Mouse (Mus musculus) thymus, adult 18-20 months (tissue): Measurements from ENCODE around the gene Plekhd1.

Source experiments
- DNase-seq, 2 experiments: peaks; one replicate each; pipeline ENCODE4 v3.0.0; 2022; ENCODE audit warnings: mixed read lengths in 2 of 2

The Plekhd1 gene

DNA sequence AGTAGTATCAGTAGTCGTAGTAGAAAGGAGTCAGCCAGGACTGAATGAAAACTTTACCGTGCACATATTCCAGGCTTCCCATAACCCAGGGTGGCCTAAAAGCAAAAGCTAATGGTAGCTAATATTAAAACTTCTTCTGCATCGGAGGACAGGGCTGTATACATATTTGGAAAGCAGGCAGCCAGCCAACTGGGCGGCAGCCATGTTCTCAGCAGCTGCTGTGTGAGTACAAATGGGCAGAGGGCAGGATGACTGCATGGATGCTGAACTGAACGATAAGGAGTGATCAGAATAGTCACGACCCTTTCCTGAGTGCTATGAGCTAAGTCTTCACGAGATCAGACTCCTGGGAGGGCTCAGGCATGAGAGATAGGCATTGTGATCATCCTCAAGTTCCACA, 8.9 kb downstream of the Plekhd1 start:
- no peak for DNase-seq

DNA sequence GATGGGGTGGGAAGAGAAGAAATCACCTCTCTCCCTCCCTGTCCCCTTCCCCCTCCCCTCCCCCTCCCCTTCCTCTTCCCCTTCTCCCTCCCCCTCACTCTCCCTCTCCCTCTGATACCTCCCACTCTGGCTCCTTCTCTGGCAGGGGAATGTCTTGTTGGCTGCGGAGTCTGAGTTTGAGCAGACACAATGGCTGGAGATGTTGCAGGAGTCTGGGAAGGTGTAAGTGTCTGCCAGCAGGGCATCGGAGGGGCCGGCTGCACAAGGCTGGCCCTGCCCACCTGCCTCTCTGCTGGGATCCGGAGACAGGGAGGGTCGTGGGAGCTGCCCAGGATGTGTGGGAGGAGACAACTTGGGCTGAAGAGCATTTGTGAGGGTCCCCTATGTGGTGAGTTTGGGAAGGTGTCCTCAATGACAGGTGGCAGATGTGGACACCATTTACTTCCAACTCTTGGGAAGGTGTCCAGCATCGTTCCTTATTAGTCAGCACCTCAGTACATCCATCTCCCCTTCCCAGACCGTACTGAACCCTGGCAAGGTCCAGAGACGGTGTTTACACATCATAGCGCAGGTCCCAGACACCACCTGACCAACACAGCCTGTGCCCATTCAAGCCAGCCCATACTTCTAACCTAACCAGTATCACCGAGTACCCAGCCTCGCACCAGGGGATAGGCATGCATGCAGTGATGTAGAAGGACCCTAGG, 14.0 kb downstream of the Plekhd1 start:
- DNase-seq, result no peak

DNA sequence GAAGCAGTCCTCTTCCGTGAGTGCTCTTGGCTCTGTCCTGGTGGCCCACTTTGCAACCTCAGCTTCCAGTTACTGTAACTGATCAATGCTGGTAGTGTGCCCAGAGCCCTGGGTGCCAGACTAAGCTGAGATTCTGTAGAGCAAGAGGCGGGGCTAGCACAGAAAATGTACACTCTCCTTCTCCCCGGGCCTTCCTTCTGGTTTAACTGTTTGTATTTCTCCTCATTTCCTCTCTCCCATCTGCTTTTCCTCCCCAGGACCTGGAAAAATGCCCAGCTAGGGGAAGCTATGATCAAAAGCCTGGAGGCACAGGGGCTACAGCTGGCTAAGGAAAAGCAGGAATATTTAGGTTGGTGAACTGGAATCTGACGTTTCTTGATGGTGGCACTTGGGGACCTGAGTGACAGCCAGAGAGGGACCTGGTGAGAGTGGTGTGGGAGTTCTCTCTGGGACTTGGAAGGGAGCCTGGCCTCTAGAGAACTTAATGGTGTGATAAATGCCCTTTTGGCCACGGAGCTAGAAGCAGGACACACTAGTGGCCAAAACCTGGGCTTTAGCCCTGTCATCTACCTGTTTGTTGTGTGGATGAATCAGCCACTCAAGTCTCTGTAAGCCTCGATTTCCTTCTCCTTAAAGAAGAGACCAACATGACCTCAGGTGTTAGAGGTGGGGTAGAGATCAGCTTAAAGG, 14.7 kb downstream of the Plekhd1 start:
- DNase-seq, result no peak

DNA sequence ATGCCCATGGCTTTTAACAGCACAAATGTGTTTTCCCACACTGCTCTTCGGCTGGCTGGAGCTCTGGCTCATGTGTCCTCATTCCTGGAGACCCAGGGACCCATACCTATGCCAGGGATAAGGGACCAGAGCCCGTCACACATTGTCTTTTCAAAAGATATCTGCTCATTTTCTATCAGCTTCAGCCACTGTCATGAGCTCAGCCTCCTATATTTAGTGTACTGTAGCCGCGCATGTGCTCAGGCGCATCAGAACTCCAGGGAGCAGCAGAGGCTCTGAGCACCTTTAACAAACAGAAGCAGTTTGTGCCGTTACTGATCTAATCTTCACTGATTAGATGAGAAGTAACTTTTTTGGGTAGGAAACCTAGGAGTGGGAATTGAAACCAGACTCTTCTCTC, 23.5 kb downstream of the Plekhd1 start:
- DNase-seq, result no peak

DNA sequence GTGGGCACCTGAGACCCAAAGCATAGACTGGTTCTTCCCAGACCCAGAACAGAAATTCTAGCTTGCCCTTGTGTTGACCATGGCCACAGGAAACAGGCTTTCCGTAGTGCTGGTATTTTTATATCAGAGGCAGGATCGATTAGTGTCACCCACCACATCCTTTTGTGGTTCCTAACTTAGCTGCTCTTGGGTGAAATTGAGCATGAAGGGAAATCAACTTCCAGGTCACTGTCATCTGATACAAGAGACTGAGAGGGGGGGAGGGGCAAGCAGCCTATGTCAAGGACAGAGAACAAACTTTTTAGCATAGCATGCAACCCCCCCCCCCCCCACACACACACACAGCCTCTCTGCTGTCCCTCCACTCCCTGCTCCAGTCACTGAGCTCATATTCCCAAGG, 26.8 kb downstream of the Plekhd1 start:
- DNase-seq, result no peak

DNA sequence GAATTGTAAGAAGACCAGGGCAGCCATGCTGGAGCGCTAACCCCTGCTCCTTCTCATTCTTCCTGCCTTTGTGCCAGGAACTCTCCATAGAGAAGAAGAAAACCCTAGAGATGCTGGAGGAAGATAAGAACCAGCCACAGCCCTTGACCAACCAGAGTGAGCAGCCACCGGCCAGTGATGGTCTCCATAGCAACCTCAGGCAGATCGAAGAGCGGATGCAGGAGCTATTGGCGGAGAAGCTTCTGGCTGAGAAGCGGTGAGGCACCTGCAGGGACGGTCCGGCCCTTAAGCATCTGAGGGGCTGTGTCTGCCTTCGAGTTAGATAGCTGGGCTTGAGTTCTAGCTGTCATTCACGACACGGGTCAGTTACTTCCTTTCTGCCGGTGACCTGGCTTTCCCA, 28.1 kb downstream of the Plekhd1 start:
- no peak for DNase-seq

DNA sequence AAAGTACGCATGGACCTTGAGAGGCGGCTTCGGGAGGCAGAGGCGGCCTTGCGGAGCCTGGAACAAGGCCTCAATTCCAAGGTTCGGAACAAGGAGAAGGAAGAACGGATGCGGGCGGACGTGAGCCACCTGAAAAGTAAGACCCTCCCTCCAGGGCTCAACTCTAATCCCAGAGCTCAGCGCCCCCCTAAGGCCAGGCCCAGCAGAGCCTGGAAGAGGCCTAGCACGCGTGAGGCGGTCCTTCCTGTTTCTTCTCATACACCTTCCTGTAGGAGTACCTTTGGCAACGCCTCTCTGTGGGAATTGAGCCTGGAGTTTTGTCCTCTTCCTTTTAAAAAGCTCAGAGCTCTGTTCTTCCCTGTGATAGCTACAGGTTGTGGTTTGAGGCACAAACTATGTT, 29.1 kb downstream of the Plekhd1 start:
- DNase-seq, result no peak

DNA sequence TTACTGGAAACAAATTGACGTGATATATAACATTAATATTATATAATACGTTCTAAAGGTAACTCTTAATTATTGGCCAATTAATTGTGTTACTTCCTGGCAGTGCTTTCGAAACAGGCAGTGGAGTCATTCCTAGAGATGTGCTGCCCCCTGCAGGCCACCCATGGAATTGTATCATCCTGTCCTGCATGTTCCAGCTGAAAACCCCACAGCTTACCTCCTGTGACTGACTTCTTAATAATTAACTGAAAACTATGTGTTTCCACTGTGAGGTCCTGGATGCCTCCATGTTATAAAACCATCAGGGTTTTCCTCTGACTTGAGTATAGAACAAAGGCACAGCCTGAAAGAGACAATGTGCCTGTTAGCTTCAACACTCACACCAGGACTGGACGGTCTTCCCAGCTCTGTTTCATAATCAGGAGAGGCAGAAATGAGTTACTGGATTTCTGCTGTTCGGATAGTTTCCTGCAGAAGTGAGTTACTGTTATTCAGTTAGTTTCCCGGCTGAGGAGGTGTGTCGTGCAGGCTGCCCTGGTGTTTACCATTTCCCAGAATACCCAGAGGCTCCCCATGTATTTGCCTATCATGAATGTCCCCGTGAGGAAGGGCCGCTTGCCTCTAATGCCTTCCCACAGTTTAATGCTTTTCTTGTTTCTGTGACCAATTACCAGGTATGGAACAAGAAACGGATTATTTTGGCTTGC, 32.6 kb downstream of the Plekhd1 start:
- DNase-seq, result peak; percentile 43 to 46

DNA sequence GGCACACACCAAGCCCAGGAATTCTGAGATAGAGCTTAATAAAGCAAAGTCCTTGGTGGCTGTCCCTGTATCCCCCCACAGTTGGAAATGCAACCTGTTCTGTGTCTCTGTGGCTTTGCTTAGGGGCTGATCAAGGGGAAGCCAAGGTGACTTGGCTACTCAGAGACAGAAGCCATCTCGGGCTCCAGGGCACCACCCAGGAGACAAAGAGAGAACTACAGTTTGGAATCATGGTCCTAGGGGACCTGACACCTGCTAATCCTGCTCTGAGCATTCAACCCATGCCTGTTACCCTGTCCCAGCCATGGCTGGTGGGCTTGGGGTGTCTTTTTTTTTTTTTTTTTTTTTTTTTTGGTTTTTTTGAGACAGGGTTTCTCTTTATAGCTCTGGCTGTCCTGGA, 35.8 kb downstream of the Plekhd1 start:
- no peak for DNase-seq

DNA sequence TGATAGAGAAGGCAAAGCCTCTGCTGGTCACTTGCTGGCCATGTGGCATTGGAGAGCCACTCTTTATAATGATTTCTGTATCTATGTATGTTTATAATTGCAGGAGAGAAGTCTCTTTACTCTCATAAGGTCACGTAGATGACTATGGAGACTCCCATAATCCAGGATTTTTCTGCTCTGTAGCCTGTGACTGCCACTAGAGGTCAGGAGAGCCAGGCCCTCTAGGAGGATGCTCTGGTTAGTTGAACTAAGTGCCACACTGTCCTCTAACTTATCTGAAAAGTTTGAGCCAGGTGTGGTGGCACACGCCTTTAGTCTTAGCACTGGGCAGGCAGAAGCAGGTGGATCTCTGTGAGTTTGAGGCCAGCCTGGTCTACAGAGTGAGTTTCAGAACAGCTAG, 36.4 kb downstream of the Plekhd1 start:
- no peak for DNase-seq

DNA sequence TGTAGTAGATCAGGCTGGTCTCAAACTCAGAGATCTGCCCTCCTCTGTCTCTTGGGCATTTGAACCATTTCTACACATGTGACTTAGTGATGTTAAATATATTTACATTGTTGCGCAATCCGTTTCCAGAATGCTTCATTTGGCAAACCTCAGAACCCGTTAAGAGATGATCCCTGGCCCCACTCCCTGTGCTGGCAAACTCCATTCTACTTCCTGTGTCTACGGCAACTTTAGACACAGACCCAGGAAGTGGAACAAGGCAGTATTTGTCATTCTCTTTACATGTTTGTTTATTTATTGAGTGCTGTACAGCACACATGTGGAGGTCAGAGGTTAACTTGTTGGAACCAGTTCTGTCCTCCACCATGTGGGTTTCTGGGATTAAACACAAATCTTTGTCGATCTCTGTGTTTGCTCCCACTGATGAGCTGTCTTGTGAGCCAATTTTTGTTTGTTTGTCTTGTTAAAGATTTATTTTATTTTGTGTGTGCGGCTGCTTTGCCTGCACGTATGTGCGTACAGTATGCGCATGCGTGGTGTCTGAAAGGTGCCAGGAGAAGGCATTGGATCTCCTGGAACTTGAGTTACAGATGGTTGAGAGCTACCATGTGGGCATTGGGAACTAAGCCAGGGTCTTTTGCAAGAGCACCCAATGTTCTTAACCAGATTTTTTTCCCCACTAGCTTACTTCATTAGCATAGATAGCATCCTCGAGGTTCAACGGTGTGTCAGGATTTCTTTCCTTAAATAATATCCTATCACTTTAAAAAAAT, 37.6 kb downstream of the Plekhd1 start:
- DNase-seq, result no peak

DNA sequence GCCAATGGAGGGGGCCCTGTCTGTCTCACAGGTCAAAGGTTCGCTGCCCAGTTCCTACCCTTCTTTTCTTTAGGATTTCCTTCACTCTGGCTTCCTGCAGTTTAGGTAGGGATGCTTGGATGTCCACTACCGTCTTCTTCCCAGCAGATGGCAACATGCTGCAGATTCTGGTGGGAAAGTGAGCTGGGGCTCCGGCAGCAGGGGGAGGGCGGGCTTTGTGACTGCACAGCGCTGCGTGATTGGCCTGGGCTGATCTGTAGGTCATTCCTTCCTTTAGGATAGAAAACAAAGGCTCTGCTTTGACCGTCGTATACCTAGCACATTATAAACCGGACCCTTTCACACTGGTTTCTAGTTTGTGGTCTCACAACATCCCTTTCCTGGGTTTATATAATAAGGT, 38.2 kb downstream of the Plekhd1 start:
- peak in 1 of 2 experiments; percentile 14 for DNase-seq

DNA sequence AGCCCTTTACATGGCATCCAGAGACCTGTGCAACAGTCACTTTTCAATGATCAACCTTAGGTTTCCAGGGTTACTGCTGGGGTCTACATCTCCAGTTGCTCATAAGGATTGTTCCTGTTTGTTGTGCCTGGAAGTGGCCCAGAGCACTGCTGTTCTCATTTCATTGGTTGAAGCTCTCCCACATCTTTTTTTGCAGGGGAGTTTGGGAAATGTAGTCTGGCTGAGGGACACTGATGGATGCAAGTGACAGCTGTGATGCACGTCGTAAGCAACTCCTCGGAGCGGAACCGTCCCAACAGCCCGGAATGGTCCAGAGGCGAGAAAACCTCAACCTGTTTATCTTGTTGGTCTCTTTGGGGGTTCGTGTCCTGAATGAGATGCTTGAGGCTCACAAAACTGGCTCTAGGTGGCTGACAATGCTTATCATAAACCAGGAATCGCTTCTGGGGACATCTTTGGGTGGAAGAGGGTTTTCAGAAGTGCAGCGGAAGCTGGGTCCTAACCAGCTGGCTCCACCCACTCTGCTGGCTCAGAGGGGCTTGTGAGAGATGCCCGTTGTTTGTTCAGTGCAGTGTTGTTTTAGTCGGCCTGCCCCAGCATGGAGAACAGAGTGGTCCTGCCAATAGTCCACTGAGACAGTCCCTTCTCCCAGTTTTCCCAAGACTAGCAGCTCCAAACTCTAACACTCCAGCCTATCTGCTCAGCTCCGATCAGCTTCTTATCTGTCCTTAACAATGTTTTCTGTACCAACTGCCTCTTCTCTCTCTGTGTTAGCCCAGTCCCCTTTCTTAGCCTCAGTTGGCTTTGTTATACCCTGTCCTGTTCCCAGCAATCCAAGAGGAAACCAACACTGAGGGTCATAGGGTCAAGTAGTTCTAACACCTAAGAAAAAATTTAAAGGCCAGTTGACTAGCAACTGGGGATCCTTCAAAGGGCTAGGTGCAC, 42.4 kb downstream of the Plekhd1 start:
- peak in 1 of 2 experiments; percentile 39 for DNase-seq

DNA sequence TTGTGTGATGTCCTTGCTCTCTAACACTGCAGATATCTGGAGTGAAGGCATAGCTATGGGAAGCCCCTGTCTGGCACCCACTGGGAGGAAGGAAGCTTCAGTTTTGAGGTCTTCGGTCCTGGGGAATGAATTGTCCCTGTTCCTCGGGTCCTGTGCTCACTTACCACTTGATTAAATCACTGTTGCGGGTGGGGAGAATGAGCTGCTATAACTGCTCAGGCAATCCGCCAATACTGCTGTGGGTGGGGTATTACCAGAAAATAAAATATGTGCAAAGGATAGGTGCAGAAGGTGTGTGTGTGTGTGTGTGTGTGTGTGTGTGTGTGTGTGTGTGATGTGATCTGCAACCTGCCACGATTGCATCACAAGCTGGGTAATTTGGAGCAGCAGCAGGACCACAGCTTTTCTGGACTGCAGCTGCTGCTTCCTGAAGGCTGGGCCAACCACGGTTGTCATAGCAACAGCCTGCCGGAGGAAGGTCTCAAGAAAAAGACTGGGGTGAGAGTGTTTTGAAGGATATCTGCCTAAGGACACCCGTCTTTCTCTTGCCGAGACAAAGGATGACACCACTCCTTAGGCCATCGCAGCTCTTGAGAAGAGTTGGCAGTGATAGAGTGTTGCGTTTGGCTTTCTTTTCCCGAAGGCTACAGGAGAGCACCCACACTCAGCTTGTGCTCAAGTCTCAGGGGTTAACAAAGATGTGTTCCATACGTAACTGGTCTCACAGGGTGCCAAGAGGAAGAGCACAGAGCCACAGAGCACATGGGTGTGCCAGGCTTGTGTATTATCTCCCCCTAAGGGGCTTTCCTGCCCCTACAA, 44.3 kb downstream of the Plekhd1 start:
- peak; percentile 28 to 56 for DNase-seq

DNA sequence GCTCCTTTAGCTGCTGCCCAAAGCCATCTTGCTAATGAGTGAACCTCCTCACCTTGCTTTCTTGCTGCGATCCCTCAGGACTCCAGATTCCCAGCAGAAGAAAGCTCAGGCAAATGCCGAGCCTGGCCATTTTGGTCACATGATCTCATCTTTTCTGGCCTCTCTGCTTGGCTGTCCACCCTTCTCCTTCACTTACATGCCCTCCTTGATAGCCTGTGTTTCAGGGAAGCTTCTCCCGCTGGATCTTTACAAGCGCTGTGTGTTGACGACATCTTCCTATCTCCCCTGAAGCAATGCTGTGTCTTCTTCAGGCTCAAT, 44.9 kb downstream of the Plekhd1 start:
- DNase-seq, result no peak

DNA sequence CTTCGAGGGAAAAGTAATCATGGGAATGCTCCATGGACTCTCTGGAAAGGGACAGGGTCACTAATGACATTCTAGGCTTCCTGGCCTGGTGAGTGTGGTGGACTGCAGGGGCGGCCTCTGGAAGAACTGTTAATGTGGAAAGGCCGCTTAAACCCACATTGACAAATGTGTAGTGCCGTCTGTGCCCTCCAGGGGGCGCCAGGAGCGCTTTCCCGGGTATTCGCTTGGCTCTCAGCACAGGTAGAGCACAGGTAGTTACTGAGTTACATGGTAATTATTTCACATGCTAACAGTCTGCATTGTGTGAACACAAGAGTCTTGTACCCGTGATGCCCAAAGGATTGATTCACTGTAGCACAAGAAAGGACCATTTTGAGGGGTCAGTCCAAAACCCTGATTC, 47.1 kb downstream of the Plekhd1 start:
- DNase-seq, result no peak

DNA sequence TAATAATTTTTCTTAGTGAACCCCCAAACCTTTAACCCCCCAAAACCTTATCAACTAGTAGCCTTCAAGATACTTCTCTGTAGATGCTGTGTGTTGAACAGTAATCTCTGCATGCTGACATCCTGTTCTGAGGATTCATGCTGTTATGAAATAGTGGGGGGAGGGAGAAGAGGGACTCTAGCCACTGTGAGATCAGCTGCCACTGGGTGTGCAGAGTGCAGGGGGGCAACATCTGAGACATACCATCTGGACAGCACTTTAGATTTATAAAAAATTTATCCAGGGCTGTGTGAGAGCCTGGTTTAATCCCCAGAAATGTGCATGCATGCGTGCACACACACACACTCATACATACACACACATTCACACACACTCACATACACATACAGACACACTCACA, 52.2 kb downstream of the Plekhd1 start:
- DNase-seq, result no peak

DNA sequence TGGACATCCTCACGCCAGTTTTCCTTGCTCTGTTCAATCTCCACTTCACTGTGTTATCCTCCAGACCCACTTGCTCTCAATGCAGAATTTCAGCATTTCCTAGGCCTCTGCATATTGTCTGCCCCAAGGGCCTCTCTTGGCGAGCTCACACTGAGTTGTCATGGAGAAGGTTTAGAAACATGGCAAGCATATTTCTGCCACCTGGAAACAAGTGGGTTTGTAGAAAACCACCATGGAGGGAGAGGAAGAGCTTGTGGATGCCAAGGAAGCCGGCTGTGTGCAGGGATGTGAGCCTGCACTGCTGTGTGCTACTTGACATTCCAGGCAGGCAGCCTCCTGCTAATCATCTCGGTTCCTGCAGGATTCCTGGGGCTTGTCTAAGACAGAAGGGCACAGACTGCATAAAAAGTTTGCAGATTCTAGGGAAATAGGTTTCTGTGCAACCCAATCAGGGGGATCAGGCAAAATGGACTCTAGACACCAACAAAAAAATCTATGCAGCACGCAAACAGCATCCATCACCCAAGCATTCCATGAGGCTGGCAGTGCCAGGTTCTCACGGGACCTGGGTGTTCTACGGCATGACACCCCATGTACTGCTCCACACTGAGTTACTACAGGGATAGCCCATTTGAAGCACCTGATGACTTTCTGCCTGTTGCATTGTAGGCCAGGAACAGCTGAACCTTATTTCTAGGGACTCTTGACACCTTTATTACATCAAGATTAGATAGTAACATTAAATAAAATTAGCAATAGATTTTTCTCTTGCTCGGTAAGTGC, 53.8 kb downstream of the Plekhd1 start:
- DNase-seq, result no peak

DNA sequence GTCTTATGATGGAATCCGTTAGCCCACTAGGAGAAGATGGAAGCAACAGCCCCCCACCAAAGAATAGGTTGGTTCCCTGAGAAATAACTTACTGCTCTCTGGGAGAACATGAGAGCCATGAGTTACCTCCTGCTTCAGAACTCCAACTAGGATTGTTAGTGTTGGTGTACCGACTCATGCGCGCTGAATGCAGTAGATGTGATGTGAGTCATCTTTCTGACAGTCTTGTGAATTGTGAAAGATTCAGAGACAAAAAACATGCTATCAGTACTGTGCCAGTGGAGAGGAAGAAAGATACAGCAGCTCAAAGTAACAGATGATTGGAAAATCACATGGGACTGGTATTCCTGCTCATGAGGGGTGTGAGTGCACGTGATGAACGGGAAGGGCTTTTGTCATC, 59.2 kb downstream of the Plekhd1 start:
- no peak for DNase-seq

DNA sequence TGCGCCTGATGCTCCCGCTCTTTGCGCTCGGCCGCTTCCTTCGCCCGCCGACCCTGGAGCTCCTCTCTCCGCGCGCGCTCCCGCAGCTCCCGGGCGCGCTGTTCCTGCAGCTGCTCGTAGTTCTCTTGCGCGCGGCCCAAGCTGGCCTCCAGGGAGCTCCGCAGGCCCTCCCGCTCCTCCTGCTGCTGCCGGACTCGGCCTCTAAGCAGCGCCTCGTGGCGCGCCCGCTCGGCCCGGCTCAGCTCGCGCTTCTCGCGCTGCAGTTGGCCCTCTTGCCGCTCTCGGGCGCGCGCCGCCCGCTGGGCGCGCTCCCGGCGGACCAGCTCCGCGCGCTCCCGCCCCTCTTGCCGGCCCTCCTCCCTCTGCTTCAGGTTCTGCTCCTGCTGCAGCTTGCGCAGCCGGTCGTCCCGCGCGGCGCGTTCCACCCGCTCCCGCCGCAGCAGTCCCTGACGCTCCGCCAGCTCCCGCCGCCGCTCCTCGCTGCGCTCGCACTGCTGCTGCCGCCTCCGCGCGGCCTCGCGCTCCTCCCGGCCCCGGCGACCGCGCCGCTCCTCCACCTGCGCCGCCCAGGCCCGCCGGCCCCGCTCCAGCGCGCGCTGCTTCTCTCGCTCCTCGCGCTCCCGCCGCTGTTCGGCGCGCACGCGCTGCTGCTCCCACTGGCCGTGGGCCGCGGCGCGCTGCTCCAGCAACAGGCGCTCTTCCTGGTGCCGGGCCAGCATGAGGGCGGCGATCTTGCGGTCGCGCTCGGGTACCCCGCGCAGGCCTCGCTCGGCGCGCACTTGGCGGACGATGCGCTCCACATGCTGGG, 65.6 kb downstream of the Plekhd1 start:
- peak; percentile 26 to 46 for DNase-seq
